Mouse (Mus musculus): Measurements from ENCODE around the gene Ubash3a.

The Ubash3a gene

DNA sequence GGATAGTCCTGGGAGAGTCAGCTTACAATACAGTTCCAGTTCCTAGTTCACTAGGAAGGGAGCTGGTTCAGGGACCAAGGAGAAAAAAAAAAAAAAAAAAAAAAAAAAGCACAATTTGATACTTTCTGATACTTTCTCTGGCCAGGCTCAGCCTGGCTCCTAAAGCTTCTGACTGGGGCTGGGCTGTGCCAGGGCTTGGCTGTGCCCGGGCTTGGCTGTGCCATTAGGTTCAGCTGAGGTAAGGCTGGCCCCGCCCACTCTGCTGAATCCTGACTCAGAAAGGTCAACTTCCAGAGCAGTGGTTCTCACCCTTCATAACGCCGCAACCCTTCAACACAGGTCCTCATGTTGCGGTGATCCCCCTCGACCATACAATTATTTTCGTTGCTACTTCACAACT, 52.8 kb downstream of the Ubash3a start:
- 82% methylated on average over 7 of the region's 7 CpGs for WGBS

DNA sequence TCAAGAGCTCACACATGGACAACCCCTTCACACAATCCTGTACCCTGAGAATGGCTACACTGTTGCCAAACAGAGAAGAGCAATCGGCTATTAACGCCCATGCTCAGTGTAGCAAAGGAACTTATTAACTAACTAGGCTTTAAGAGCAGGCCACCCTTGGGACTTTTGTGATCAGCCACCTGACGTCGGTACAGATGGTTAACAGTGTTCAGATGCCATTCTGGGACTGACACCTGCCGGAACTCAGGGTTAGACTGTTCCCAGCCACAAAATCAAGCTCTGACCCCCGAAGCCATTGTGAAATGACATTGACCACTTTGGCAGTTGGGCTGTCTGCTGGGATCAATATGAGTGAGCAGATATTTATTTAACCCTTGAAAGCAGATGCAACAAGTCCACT, 53.7 kb downstream of the Ubash3a start:
- 85% methylated on average over 6 of the region's 6 CpGs for WGBS

DNA sequence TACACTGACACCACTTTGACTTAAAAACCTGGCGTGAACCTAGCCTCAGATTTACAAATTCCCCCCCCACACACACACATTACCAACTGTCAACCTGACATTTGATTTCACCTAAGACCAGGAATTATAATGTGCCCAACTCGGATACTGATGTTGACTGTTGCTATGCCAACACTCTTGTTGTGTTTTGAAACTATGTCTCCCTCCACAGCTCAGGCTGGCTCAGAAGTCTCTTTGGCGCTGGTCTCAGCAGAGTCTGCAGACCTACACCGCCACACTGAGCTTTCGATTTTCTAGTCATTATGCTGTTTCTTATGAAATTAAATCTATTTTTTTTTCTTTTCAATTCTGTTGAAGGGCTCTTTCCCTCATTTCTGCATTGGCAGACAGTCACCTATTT, 55.0 kb downstream of the Ubash3a start:
- 72% methylated on average over 5 of the region's 5 CpGs for WGBS

DNA sequence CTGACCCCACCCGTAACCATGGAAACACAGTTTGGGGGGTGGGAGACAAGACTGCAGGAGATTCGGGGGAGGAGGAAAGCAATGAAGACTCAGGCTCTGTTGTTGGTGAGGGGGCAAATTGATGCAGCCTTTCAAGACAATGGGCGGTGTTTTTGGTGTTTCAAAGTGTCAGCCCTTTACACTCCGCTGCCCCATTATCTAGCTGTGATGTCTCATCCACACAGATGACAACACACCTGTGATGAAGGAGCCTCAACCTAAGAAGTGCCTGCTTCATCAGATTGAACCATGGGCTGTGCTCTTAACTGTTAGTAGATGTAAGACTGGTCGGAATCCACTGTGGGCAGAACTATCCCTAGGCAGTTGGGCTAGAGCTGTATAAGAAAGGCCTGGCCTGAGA, 56.1 kb downstream of the Ubash3a start:
- 97% methylated on average over 5 of the region's 5 CpGs for whole genome bisulfite sequencing

DNA sequence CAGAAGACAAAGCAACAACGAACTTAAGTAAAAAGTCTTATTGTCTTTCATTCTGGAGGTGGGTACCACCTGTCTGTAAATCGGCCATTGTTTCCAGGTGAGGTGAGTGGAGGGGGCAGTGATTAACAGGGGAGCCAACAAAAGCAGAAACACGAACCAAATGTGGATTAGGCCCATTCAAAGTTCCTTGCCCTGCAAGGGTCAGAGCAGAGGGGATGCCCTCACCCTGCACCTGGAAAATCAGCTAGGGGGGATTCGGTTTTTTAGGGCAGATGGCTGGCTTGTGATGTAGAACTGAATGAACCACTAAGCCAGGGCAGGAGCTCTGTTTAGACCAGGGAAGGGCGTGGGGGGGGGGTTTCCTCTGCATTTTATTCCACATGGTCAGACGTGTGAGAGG, 56.7 kb downstream of the Ubash3a start:
- 76% methylated on average over 6 of the region's 6 CpGs for WGBS

DNA sequence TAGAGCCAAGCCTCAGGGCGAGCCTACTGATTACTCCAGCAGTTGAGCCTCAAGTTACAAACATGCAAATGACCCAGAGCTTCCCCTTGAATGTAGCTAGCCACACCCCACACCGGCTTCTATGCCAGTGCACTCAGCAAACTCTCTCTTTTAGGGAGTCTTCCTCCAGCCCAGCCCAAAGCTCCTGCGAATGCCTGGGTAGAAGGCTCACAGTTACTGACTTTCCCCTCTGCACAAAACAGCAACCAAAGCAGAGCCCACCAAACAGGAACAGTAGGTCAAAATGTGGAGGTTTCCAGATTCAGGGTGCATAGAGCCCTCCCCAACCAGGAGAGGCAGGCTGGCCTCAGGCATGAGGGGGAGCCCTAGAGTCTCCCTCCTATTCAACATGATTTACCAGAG, 57.5 kb downstream of the Ubash3a start:
- WGBS, result 60% methylated on average over 3 of the region's 3 CpGs

DNA sequence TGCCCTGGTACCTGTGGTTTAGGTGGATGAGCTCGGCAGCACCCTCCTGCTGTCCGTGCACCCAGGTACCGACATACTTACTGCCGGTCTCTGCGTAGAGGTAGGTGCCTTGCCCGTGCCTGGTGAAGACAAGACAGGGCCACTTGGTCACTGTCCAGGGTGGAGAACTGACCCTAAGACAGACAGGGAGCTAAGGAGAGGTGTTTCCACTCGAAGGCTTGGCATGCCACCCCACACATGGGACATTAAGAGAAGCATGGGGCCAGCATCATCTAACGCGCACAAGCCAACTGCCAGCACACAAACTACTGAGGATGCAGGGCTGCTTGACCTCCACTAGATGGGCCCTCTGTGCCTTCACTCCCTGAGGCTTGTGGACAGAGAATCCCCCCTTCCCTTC, 58.2 kb downstream of the Ubash3a start:
- WGBS, result 96% methylated on average over 9 of the region's 9 CpGs

DNA sequence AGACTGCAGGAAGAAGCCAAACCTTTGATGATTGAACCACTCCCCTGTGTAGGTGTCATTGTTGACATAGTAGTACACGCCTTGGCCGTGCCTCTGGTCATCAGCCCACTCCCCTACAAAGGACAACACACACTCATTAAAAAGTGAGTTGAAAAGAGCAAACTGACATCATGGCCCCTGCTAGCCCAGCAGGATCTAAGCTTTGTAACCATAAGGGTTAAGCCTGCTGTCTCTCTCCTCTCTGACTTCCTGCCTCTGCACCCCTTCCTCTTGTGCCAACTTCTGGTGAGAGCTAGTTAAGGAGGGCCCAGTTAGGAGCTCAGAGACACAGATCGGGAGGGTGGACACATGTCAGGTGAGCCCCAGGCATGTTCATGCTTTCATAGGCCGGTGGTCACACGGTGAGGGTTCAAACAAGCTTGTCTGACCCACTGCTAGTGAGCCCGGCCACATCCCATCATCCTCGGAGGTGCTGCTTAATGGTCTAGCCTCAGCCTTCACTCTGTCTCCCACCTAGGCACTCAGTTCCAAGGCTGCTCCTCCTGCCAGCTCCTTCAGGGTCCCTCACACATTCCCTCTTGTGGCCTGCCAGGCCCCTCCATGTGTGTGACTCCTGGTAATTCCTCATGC, 58.8 kb downstream of the Ubash3a start:
- WGBS, result 85% methylated on average over 7 of the region's 7 CpGs

DNA sequence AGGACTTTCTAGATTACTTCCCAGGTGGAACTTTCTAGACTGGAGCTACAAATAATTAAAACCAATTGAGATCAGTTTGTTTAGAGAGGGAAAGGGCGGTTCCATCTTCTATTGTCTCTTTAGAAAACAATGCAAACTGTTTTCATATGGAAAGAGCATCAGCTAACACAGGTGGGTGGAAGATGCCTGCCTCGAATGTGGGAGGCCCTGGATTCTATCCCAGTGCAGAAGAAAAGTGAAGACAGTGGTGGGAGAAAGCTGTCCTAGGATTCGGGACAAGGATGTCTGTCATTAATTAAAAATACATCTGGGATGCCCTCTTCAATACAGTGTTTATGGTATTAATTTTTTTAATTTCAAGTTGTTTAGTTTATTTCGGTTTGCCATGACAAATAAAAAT, 59.5 kb downstream of the Ubash3a start:
- WGBS, result 65% methylated on average over 4 of the region's 4 CpGs

DNA sequence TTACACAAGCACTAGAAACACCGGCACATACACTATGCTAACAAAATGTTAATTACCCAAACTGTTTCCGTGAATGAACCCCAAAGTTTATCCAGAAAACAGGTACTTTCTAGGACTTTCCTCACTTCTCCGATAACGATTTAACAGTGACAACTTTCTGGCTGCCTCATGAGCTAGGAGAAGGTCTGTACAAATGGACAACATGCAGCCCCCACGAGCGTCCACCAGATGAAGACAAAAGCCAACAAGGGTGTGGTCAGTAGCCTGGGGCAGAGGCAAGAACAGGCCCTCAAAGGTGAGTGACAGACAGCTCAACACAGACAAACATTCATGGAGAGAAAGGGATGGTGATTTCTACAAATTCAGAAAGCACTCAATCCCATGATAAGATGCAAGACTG, 59.9 kb downstream of the Ubash3a start:
- 84% methylated on average over 6 of the region's 6 CpGs for WGBS

DNA sequence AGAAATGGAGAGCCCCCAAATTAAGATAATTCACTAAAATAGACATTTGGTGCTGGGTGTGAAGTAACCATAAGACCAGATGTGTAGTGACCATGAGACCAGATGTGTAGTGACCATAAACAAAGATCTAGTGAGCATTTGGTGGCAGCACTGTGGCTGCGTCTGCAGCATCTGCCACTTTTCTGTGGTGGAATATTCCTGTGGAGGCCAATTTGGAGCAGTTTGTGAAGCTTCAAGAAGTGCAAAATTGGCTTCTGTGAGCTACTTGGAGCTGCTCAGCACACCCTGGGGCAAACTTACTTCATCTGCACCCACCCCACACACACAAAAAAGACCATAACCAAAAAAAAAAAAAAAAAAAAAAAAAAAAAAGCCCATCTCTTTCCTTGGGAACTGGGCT, 60.3 kb downstream of the Ubash3a start:
- WGBS, result 49% methylated on average over 1 of the region's 1 CpGs

DNA sequence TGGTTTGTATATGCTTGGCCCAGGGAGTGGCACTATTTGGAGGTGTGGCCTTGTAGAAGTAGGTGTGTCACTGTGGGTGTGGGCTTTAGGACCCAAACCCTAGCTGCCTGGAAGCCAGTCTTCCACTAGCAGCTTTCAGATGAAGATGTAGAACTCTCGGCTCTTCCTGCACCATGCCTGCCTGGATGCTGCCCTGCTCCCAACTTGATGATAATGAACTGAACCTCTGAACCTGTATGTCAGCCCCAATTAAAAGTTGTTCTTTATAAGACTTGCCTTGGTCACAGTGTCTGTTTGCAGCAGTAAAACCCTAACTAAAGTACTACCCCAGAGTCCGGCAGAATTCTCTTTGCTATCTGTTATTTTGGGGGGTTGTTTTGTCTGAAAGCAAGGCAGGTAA, 62.1 kb downstream of the Ubash3a start:
- 92% methylated on average over 2 of the region's 2 CpGs for WGBS

DNA sequence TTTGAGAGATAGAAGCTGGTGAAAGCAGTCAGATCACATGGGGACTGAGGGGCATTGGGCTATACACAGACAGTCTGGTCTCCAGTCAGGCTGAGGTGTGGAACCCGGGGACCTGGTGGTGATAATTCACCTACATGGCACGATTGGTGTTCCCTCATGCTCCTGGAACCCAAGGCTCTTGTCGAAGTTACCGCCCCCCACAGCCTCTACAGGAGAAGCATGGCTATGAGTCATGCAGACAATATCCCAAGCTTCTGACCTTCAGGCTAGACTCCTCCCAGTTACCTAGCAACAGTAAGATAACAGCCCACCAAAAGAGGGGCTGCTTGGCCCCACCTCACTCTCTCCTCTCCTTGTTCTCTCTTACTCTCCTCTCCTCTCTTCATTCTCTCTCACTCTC, 62.6 kb downstream of the Ubash3a start:
- WGBS, result 84% methylated on average over 4 of the region's 4 CpGs

DNA sequence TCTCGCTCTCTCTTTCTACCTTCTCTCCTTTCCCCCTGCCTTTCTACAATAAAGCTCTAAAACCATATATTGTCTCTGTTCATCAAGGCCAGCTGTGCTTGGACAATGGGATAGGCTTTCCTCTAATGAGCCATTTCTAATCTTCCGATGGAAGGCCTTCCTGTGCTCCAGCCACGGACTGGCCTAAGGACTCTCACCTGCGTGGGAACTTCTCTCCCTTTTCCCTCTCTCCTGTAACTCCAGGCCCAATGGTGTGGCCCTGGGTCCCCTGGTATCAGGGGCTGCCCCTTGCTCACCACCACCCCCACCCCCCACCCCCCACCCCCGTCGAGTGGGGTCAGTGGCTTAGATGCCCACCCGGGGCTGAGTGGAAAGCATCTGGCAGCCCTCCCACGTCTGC, 63.1 kb downstream of the Ubash3a start:
- 88% methylated on average over 8 of the region's 8 CpGs for WGBS

DNA sequence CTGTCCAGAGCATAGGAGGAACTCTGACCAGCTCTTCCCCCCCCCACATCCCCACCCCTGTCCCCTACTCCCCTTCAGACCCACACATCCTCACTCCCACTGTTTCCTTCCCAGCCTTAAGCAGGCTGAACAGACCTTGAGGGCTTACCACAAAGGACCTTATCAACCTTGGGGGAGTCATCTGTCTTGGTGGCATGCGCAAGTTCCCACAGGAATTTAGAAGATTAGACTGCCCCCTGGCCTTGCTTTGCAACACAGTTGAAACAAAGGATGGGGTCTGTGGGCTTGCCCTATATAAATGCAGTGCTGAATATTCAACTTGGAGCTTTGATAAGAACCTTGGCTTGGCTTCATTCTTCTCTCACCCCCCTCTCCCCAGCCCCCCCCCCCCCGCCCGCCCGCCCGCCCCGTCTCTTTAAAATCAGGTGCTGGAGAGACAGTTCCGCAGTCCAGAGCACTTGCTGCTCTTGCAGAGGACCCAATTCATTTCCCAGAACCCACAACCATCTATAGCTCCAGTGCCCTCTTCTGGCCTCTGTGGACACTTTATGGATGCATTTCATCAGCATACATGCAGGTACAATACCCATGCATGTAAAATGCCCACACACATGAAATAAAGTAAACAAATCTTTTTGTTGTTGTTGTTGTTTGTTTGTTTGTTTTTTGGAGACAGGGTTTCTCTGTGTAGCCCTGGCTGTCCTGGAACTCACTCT, 63.6 kb downstream of the Ubash3a start:
- 50% methylated on average over 7 of the region's 7 CpGs for WGBS

DNA sequence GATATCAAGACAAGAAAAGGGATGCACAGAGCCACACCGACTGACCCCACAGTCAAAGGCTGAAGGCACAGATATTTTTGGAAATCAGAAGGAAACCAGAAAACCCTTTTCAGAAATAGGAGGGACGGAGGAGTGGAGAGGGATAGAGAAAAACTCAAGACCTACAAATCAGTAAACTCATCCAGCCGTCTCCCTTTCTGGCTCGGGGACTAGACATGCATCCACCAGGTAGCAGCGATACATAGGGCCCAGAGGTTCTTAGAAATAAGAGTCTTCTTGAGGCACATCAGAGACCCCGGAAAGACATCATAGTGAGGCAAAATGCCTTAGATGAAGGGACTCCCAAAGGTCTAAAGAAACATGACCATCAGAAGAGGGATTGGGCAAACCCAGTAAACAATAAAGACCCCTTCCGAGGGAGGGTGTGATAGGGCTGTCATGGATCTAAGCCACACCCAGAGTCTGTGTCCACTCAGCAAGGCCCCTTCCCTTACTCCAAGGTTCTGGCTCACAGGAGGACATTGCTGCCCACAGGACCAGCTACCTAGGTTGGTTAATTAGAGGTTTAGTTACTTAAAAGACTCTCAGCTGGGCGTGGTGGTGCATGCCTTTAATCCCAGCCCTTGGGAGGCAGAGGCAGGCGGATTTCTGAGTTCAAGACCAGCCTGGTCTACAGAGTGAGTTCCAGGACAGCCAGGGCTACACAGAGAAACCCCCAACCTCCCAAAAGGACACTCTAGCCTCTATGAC, 64.9 kb downstream of the Ubash3a start:
- 91% methylated on average over 9 of the region's 9 CpGs for WGBS

DNA sequence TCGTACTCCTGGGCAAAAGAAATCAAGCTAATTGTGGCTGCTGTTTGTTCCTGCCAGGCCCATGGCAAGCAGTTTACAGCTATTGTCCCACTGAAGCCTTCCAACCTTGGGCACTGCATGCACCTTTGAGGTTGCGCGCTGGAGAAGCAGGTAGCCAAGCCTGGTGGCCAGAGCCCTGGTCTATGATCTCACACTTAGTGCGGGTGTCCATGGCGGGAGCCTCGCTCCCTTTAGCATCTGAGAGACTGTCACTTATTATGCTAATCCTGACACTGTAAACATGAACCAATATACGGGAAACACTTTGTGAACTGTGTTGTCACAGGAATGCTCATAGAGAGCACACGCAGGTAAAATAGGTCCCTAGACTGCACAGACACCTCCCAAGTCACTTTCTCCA, 66.0 kb downstream of the Ubash3a start:
- WGBS, result 93% methylated on average over 8 of the region's 8 CpGs

DNA sequence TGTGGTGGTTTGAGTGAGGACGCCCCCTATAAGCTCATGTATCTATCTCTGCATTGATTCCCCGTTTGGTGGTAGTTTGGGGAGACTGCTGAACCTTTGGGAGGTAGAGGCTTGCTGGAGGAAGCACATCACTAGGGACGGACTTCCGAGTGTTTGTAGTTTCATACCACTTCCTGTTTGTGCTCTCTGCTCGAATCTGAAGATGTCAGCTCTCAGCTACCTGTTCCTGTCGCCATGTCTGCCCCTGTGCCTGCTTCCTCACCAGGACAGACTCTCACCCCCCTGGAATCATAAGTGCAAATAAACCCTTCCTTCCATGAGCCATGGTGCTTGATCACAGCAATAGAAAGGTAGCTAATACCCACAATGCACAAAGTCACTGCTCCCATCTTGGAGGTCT, 67.5 kb downstream of the Ubash3a start:
- WGBS, result 77% methylated on average over 6 of the region's 6 CpGs

DNA sequence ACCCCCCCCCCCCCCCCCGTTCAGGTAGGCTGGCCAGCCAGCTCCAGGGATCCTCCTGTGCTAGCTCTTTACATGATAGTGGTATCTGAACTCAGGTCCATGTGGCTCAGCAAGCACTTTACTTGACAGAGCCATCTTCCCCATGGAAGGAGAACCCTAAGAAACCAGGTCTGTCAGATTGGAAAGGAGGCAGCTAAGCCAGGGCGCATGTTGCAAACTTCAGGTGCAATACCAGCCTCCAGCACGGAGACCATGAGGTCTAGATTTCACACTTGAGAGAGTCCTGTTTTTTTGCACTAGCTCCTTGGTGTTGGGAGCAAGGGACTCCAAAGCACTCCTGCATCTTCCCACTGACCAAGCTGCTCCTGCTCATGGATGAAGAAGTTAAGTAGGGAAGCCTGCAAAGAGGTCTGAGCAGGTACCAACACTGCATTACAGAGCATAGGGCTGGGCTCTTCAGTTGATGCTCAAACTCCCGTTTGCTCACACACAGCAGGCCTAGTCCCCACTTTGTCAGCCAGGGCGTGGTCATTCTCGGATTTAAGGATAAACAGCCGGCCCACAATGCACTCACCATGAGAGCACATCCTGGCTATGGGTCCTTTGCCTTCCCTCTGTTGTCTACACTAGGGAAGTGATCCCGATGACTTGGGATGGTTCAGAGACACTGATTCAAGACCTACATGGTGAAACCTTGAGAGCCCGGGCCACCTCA, 68.7 kb downstream of the Ubash3a start:
- WGBS, result 32% methylated on average over 9 of the region's 9 CpGs

DNA sequence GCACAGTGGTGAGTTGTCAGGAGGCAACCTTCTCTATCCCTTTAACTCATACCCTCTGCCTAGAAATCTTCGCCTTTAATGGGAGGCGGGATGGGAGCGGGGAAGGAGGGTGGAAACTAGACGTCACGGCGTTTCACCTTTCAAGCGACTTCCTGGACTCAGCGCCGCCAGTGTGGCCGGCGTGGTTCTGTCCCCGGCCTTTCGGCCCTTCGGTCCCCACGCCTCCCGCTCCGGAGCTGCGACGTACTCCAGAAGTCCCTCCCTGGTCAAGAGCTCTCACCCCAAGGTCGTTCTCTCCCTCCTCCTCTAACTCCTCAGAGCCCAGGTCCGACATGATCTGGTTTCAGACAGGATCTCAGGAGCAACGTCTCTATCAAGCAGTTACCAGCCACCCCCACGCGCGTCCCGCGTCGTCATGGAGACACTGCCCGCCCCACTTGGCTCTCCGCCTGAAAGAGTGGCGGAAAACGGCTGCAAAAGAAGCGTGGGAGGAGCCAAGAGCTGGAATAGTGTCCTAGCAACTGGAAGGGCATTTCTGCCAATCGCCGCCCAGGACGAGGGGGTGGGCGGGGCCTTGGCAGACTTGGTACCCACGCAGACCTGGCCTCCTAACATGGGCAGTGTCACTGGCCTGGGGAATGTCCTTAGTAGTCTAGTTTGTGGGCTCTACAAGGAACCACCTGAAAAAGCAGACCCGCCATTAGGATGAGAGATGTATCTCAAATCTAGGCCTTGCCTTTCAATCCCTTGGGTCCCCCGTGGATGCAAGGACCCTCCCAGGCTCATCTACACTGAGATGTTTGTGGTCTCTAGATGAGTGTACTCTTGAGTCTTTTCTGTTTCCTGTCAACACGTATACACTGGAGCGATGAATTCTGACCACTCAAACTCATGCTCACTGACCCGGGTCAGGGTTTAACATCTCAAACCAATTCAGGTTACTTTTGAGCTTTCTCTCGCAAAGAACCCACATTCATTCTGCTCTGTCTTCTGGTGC, 69.5 kb downstream of the Ubash3a start, which contains the start of gene Rsph1:
Gene Rsph1, minus strand, starts transcription at position 462 of the 997 bp plus-strand sequence.
- WGBS, result 9% methylated on average over 44 of the region's 44 CpGs

DNA sequence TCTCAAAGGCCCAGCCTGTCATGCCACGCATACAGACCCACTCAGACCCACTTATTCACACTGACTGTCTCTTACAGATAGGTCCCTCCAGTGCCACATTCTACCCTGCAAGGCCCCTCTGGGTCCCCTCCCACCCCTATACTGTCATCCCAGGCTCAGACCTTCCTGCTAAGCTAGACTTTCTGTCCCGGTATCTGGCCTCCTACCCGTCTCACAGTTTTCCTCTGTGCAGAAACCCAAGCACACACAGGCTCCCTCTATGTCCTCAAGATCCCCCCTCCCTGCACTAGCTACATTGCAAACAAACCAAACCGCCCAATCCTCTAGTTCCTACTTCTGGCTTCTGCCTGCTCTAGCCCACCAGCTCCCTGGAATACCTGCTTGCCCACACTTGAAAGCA, 70.3 kb downstream of the Ubash3a start:
- WGBS, result 60% methylated on average over 4 of the region's 4 CpGs

Data from cerebral cortex, adult 2 months (tissue).